Mouse (Mus musculus) macrophage (primary cell): ENCODE measurements around the gene Tppp3. TPM values are rescaled to one million over a fixed set of nuclear protein-coding genes. Genes with fewer than 3 reads are reported as not detected.

Experiments used
- H3K27ac ChIP-seq: fragments of 350-480 bp; formaldehyde crosslinking; 2 replicates; pipeline ENCODE4 v1.9.0; 2021
- H3K36me3 ChIP-seq: fragments of 350-480 bp; formaldehyde crosslinking; 2 replicates; pipeline ENCODE4 v1.9.0; 2021; ENCODE audit errors: inconsistent target
- H3K4me3 ChIP-seq: fragments of 350-480 bp; formaldehyde crosslinking; 2 replicates; pipeline ENCODE4 v1.9.0; 2021; ENCODE audit errors: inconsistent target
- H3K79me2 ChIP-seq: fragments of 350-480 bp; formaldehyde crosslinking; 2 replicates; pipeline ENCODE4 v1.9.0; 2021; ENCODE audit errors: inconsistent target
- WGBS: methylation state at CpG from one replicate; pipeline ENCODE4 v1.1.7; 2026; ENCODE audit warnings: inconsistent platforms; ENCODE audit not compliant: missing documents; 5-methylcytosine and 5-hydroxymethylcytosine counted together
- polyA plus RNA-seq: library from polyadenylated mRNA; stranded (reverse); fragments of 250-400 nt; gene quantifications from 3 replicates; pipeline ENCODE4 v1.2.4, GENCODE M21; 2018; ENCODE audit warnings: inconsistent platforms
- total RNA-seq, 78 experiments: library from RNA; depleted of rRNA; stranded (reverse); fragments of 250-400 nt; gene quantifications; 1 replicate in 9 of 78; 2 replicates in 24 of 78; 3 replicates in 43 of 78; 4 replicates in 2 of 78; pipeline ENCODE4 v1.2.4; 2018; ENCODE audit warnings: inconsistent platforms in 56 of 78

The Tppp3 gene
- 1 to 10 TPM in 24 of 26 experiments, not detected in 2; 1.0 to 9.6 (median 4.9) TPM for total RNA-seq (2018; cell fraction: chromatin; rRNA removed)
- 1 to 10 TPM in 5 of 26 experiments, under 1 TPM in 21; 0.16 to 1.7 (median 0.78) TPM for total RNA-seq (2018; cell fraction: cytosol; rRNA removed)
- total RNA-seq (2018; cell fraction: nucleus; rRNA removed): 1 to 10 TPM in 24 of 26 experiments, under 1 TPM in 1, not detected in 1; 0.92 to 8.7 (median 4.3) TPM
- polyA plus RNA-seq: 0.20 to 1.0 TPM (median 0.49 TPM) in 3 replicates

- Histone ChIP-seq H3K36me3 (no peaks in the 10 kb centered on the region), H3K4me3 (no peak within 1 kb of the TSS), H3K79me2 (no peaks in the 10 kb centered on the region), H3K27ac (no peak within 1 kb of the TSS)
- 21% methylated on average over 23 of the region's 25 CpGs for WGBS
These were observed at the start of gene Tppp3 for GRCm38 (mm10) chr8:105471314-105472015. Tppp3 (minus strand) TSS chr8:105471526.

GRCm38 (mm10) chr8:105521061-105521460 lies 49.7 kb upstream of the Tppp3 start:
- no peak overlapping the region for H3K27ac ChIP-seq
- H3K79me2 ChIP-seq: peaks cover 1% of the 10 kb centered on the region; the same call in 1 of the 2 replicates
- peaks cover 37% of the 10 kb centered on the region for H3K36me3 ChIP-seq
- WGBS: 68% methylated on average over 3 of the region's 3 CpGs
- no peak overlapping the region for H3K4me3 ChIP-seq

GRCm38 (mm10) chr8:105520521-105520920 lies 49.2 kb upstream of the Tppp3 start:
- Histone ChIP-seq H3K4me3 (no peak overlapping the region), H3K79me2 (no peaks in the 10 kb centered on the region; the same call in 1 of the 2 replicates), H3K27ac (no peak overlapping the region), H3K36me3 (peaks cover 32% of the 10 kb centered on the region)
- WGBS: 85% methylated on average over 5 of the region's 5 CpGs

GRCm38 (mm10) chr8:105519591-105519990 lies 48.3 kb upstream of the Tppp3 start:
- Histone ChIP-seq H3K36me3 (peaks cover 23% of the 10 kb centered on the region), H3K79me2 (no peaks in the 10 kb centered on the region), H3K4me3 (no peak overlapping the region), H3K27ac (no peak overlapping the region)
- WGBS: 42% methylated on average over 2 of the region's 2 CpGs

- 1% methylated on average over 56 of the region's 68 CpGs for WGBS
- Histone ChIP-seq H3K27ac (no peak within 1 kb of the TSS), H3K4me3 (no peak within 1 kb of the TSS), H3K79me2 (no peaks in the 10 kb centered on the region), H3K36me3 (peaks cover 14% of the 10 kb centered on the region)
These were observed 47.3 kb upstream of the Tppp3 start, which contains the start of gene Hsd11b2 for GRCm38 (mm10) chr8:105518436-105519313. Hsd11b2 (plus strand) TSS chr8:105518755.

- no peak overlapping the region for H3K4me3 ChIP-seq
- 68% methylated on average over 8 of the region's 8 CpGs for WGBS
- peaks cover 7% of the 10 kb centered on the region; the same call in 1 of the 2 replicates for H3K36me3 ChIP-seq
- no peak overlapping the region for H3K27ac ChIP-seq
- no peaks in the 10 kb centered on the region for H3K79me2 ChIP-seq
These were observed 46.0 kb upstream of the Tppp3 start for GRCm38 (mm10) chr8:105517346-105517745.

- Histone ChIP-seq H3K79me2 (no peaks in the 10 kb centered on the region), H3K4me3 (no peak overlapping the region), H3K36me3 (0 out of 2 replicates have a peak, but pooled peaks cover under 1% of the 10 kb centered on the region), H3K27ac (no peak overlapping the region)
- 13% methylated on average over 12 of the region's 12 CpGs for WGBS
These were observed 44.8 kb upstream of the Tppp3 start for GRCm38 (mm10) chr8:105516018-105516645.

GRCm38 (mm10) chr8:105514656-105515055 lies 43.3 kb upstream of the Tppp3 start:
- Histone ChIP-seq H3K4me3 (no peak overlapping the region), H3K36me3 (no peaks in the 10 kb centered on the region), H3K79me2 (no peaks in the 10 kb centered on the region), H3K27ac (no peak overlapping the region)
- WGBS: 90% methylated on average over 5 of the region's 5 CpGs

GRCm38 (mm10) chr8:105514194-105514593 lies 42.9 kb upstream of the Tppp3 start:
- Histone ChIP-seq H3K4me3 (no peak overlapping the region), H3K36me3 (no peaks in the 10 kb centered on the region), H3K27ac (no peak overlapping the region), H3K79me2 (no peaks in the 10 kb centered on the region)
- 96% methylated on average over 6 of the region's 6 CpGs for WGBS

- Histone ChIP-seq H3K36me3 (no peaks in the 10 kb centered on the region), H3K27ac (no peak overlapping the region), H3K79me2 (no peaks in the 10 kb centered on the region), H3K4me3 (no peak overlapping the region)
- WGBS: 39% methylated on average over 8 of the region's 12 CpGs
These were observed 38.8 kb upstream of the Tppp3 start for GRCm38 (mm10) chr8:105509997-105510735.

- no peak overlapping the region for H3K4me3 ChIP-seq
- WGBS: 100% methylated on average over 1 of the region's 2 CpGs
- no peaks in the 10 kb centered on the region for H3K36me3 ChIP-seq
- H3K79me2 ChIP-seq: no peaks in the 10 kb centered on the region
- no peak overlapping the region for H3K27ac ChIP-seq
These were observed 37.4 kb upstream of the Tppp3 start for GRCm38 (mm10) chr8:105508758-105509157.

- whole genome bisulfite sequencing: 51% methylated on average over 6 of the region's 6 CpGs
These were observed 35.7 kb upstream of the Tppp3 start for GRCm38 (mm10) chr8:105506977-105507376.

GRCm38 (mm10) chr8:105504617-105505016 lies 33.3 kb upstream of the Tppp3 start:
- H3K79me2 ChIP-seq: no peaks in the 10 kb centered on the region
- no peaks in the 10 kb centered on the region for H3K36me3 ChIP-seq
- no peak overlapping the region for H3K4me3 ChIP-seq
- H3K27ac ChIP-seq: no peak overlapping the region
- WGBS: 76% methylated on average over 3 of the region's 3 CpGs

More at GRCm38 (mm10) chr8:105506977-105507376, 35.7 kb upstream of the Tppp3 start:
- Histone ChIP-seq H3K27ac (no peak overlapping the region), H3K4me3 (no peak overlapping the region), H3K36me3 (no peaks in the 10 kb centered on the region), H3K79me2 (no peaks in the 10 kb centered on the region)
